Mouse (Mus musculus) embryonic fibroblast, embryonic 13.5 days (primary cell): Measurements from ENCODE around the gene Tnr.

Experiments used
- CTCF ChIP-seq: IDR thresholded peaks from 2 replicates; pipeline ENCODE4 v1.5.1; 2011; ENCODE audit warnings: mild to moderate bottlenecking, control low read depth, low read length, moderate library complexity, borderline replicate concordance; ENCODE audit not compliant: insufficient read depth
- POLR2A ChIP-seq: IDR thresholded peaks from 2 replicates; pipeline ENCODE4 v1.6.1; 2011; ENCODE audit warnings: low read depth, mild to moderate bottlenecking, control low read depth, low read length, moderate library complexity

DNA sequence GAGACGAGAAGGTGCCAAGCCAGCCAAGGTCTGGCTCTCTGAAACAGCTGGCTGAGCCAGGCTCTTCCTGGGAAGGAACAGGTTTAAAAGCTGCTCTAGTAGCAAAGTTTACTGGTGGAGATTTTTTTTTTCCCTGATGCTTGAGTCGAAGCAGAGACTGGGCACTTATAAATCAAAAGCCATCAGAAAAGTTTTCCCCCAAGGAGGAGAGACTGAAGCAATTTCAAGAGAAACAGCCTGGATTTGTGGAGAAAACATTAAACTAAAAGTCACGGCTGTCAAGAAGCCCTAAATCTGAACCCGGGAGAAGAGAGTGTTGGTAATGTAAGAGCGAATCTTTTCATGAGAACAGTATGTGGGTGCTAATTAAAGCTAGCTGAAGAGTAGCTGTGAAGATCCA lies 319.3 kb downstream of the Tnr start:
- TF ChIP-seq CTCF = no peak
- no peak for TF ChIP-seq POLR2A
